Mouse (Mus musculus) C2C12 (cell line): ENCODE data around the gene Slc7a8. TPM values are rescaled to one million over a fixed set of nuclear protein-coding genes. Genes with fewer than 3 reads are reported as not detected.

Source experiments
- H3K27me3 ChIP-seq: one replicate; pipeline ENCODE4 v1.6.1; 2011; ENCODE audit not compliant: control insufficient read depth, insufficient read depth, insufficient read length
- H3K36me3 ChIP-seq: one replicate; pipeline ENCODE4 v1.6.1; 2011; ENCODE audit not compliant: control insufficient read depth, insufficient read depth
- H3K4me3 ChIP-seq: one replicate; pipeline ENCODE4 v1.5.1; 2011; ENCODE audit warnings: mild to moderate bottlenecking, control low read depth; ENCODE audit not compliant: poor library complexity, insufficient read depth, severe bottlenecking
- H3K79me2 ChIP-seq: one replicate; pipeline ENCODE4 v1.6.1; 2011; ENCODE audit not compliant: control insufficient read depth, insufficient read depth
- H3K79me3 ChIP-seq: one replicate; pipeline ENCODE4 v1.6.1; 2011; ENCODE audit warnings: low read depth, control low read depth
- H3ac ChIP-seq: one replicate; pipeline ENCODE3; 2011; ENCODE audit warnings: low read depth; ENCODE audit not compliant: control insufficient read depth, insufficient read length
- CEBPB ChIP-seq: IDR thresholded peaks from one replicate; pipeline ENCODE4 v1.6.1; 2011; ENCODE audit warnings: low read depth, mild to moderate bottlenecking, control low read depth, moderate library complexity
- CTCF ChIP-seq: IDR thresholded peaks from one replicate; pipeline ENCODE4 v1.5.1; 2011; ENCODE audit not compliant: control insufficient read depth, insufficient read depth, insufficient read length
- FOSL1 ChIP-seq: IDR thresholded peaks from one replicate; pipeline ENCODE4 v1.8.0; 2011; ENCODE audit warnings: mild to moderate bottlenecking, low read length; ENCODE audit not compliant: poor library complexity, insufficient read depth, severe bottlenecking
- MAX ChIP-seq: IDR thresholded peaks from one replicate; pipeline ENCODE4 v1.6.1; 2011; ENCODE audit warnings: mild to moderate bottlenecking, control low read depth
- MYOD1 ChIP-seq: IDR thresholded peaks from one replicate; pipeline ENCODE4 v1.6.1; 2011; ENCODE audit warnings: low read depth; ENCODE audit not compliant: control insufficient read depth, insufficient read length
- MYOG ChIP-seq: IDR thresholded peaks from one replicate; pipeline ENCODE4 v1.6.1; 2011; ENCODE audit not compliant: control insufficient read depth, insufficient read length; ENCODE audit errors: extremely low read depth
- USF1 ChIP-seq: IDR thresholded peaks from one replicate; pipeline ENCODE4 v1.6.1; 2011; ENCODE audit warnings: low read depth, mild to moderate bottlenecking, control low read depth, moderate library complexity
- polyA plus RNA-seq: library from polyadenylated mRNA; unstranded; fragments of >200 nt; fragmentation: generic; extraction: Trizol; gene quantifications from one replicate; pipeline ENCODE4 v1.2.1, GENCODE M21; 2012; ENCODE audit warnings: missing spikeins

Gene Slc7a8
- polyA plus RNA-seq, 1 experiment, result not detected

DNA sequence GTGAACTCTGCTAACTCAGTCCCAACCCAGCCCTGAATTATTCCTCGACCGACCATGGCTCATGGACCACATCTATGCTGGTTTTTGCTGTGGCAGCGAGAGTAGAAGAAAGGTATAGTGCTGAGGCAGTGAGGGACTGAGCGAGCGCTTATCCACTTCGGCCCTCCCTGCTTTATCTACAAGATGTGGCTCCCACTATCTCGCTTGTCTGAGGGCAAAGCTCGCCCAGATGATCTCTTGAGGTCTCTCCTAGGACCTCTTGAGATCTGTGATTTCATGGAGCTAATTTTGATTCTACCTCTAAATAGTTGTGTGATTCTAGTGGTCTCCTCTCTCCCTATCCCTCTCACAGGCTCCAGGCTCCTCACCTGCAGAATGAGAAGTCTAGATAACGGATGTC, 72.7 kb downstream of the Slc7a8 start:
- Histone ChIP-seq H3K36me3 (no peaks in the 10 kb centered on the region), H3K4me3 (no peak overlapping the region), H3K79me2 (no peaks in the 10 kb centered on the region), H3ac (no peak overlapping the region), H3K79me3 (no peaks in the 10 kb centered on the region), H3K27me3 (peaks cover 67% of the 10 kb centered on the region)
- no peak for TF ChIP-seq CTCF

DNA sequence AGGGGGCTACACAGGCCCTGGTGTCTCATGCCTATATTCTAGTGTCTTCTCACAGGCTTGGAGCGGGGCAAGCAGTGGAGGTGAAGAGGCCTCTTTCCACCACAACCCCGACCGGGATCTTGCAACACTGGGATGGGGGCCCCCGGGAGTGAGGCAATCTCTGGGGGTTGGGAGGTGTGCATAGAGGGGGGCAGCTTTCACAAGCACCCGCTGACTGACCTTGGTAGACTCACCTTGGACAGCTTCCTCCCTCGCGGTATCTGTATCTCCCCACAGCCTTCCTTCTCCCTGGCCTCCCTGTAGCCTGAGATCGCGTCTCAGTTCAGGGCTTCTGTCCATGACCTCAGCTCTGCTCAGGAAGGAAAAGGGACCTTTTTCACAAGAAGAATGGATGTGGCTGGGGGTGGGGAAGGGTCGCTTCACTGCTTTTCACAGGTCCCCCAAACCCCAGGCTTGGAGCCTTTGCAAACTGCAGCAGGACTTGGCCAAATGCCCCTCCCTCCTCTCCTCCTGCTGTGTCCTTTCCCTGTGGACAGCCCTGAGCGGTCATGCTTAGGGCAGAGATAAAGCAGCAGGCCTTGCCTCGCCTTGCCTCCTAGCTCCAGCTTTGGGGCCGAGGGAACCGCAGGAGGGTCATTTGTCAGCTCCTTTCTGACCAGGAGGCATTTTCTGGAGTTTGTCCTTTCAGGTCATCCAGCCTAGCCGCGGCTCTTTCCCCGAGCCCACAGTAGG, 75.0 kb downstream of the Slc7a8 start:
- H3K27me3 ChIP-seq, result peaks cover 77% of the 10 kb centered on the region
- H3K79me2 ChIP-seq, result no peaks in the 10 kb centered on the region
- no peaks in the 10 kb centered on the region for H3K36me3 ChIP-seq

DNA sequence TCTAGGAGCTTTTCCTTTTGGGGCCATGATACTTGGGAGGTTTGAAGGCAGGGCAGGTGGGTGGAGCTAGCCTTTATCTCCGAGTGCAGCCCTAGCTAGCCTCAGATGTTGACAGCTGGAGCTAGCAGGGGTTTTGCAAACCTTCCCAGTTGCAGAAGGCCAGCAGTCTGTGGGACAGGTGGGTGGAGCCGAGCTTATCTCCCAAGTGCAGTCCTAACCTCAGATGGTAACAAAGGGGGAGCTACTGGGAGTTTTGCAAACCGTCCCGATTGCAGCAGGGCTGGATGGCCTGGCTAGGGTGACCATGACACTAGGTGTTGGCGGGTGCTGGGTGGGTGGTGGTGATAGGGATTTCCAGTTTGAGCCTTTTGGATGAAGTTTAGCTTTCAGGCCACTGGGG, 75.9 kb downstream of the Slc7a8 start:
- no peaks in the 10 kb centered on the region for H3K36me3 ChIP-seq
- H3ac ChIP-seq, result no peak overlapping the region
- no peaks in the 10 kb centered on the region for H3K79me2 ChIP-seq
- H3K4me3 ChIP-seq, result no peak overlapping the region
- no peak for TF ChIP-seq USF1
- TF ChIP-seq MYOG, result no peak
- TF ChIP-seq CTCF, result no peak
- no peak for TF ChIP-seq MAX
- no peak for TF ChIP-seq MYOD1
- TF ChIP-seq FOSL1, result no peak
- TF ChIP-seq CEBPB, result no peak
- peaks cover 68% of the 10 kb centered on the region for H3K27me3 ChIP-seq
- no peaks in the 10 kb centered on the region for H3K79me3 ChIP-seq

More for the DNA sequence above, 75.0 kb downstream of the Slc7a8 start:
- no peak for TF ChIP-seq FOSL1
- TF ChIP-seq CEBPB, result no peak
- TF ChIP-seq MYOG, result no peak
- no peak for TF ChIP-seq CTCF
- Histone ChIP-seq H3K4me3 (no peak overlapping the region), H3ac (no peak overlapping the region), H3K79me3 (no peaks in the 10 kb centered on the region)

DNA sequence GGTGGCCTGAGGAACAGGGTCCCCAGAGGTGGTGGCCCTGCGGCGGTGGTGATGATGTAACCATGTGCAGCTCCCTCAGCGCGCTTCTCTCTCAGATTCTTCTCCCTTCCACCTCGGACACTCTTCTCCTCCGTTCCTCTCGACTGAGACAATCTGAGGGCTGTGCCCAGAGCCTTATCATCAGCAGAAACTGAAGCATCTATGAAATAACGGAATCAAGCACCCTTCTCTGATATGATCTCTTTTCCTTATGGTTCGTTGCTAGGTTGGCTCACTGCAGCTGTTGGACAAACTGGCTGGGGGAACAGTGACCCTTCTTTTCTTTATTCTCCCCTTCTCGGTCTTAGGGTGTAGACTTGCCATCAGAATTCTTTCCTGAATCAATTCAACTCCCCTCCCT, 78.5 kb downstream of the Slc7a8 start:
- Histone ChIP-seq H3K27me3 (peaks cover 42% of the 10 kb centered on the region), H3K79me3 (no peaks in the 10 kb centered on the region), H3ac (no peak overlapping the region), H3K4me3 (no peak overlapping the region), H3K79me2 (no peaks in the 10 kb centered on the region), H3K36me3 (no peaks in the 10 kb centered on the region)
- no peak for TF ChIP-seq CEBPB
- no peak for TF ChIP-seq MYOG
- TF ChIP-seq MAX, result no peak
- TF ChIP-seq USF1, result no peak
- no peak for TF ChIP-seq FOSL1
- no peak for TF ChIP-seq CTCF
- TF ChIP-seq MYOD1, result no peak

DNA sequence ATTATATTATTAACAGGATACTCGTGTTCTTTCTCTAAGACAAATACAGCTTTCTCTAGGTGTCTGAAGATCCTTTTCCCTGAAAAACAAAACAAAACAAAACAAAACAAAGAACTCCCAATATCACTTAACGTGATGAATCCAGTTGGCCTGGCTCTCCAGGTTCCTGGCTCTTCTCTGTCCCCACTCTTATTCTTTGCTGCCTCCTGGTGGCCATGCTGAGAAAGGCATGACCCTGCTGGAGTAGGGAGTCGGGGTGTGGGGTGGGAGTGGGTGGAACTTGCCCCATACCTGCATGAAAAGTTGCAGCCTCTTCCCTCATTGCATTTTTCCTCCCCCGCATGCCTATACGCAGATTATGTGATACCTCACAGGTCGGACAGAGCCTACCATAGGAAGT, 80.4 kb downstream of the Slc7a8 start:
- Histone ChIP-seq H3K36me3 (no peaks in the 10 kb centered on the region), H3K79me2 (no peaks in the 10 kb centered on the region), H3K27me3 (peaks cover 24% of the 10 kb centered on the region), H3ac (no peak overlapping the region), H3K4me3 (no peak overlapping the region), H3K79me3 (no peaks in the 10 kb centered on the region)
- TF ChIP-seq CEBPB, result no peak
- TF ChIP-seq FOSL1, result no peak
- no peak for TF ChIP-seq MYOG
- TF ChIP-seq CTCF, result peak; percentile 78

DNA sequence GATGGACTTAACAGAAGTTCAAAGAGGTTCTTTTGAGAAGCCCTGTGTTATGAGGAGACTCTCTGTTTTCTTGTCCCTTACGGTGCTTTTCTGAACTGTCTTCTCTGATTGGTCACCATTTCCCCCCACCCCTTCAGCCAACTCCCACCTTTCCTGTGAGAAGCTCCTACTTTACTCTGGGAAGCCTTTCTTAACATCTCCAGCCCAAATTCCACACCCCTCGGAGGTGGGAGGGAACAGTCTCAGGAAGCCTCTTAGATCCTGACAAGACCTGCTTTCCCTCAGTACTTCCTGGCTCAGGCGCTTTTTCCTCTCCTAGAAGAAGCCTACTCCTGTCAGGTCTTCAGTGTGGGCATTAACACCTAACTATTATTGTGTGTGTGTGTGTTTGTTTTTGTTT, 82.2 kb downstream of the Slc7a8 start:
- no peak overlapping the region for H3ac ChIP-seq
- H3K79me2 ChIP-seq, result no peaks in the 10 kb centered on the region
- no peaks in the 10 kb centered on the region for H3K79me3 ChIP-seq
- H3K36me3 ChIP-seq, result no peaks in the 10 kb centered on the region
- H3K27me3 ChIP-seq, result peaks cover 20% of the 10 kb centered on the region
- no peak for TF ChIP-seq MYOG
- no peak for TF ChIP-seq FOSL1
- TF ChIP-seq MYOD1, result no peak
- no peak for TF ChIP-seq CTCF
- no peak for TF ChIP-seq USF1
- TF ChIP-seq MAX, result no peak
- no peak for TF ChIP-seq CEBPB
- H3K4me3 ChIP-seq, result no peak overlapping the region
